Mouse (Mus musculus): Measurements from ENCODE around the gene Cnpy1. TPM values are rescaled to one million over a fixed set of nuclear protein-coding genes. Genes with fewer than 3 reads are reported as not detected.
A peak's percentile ranks its signal among the peaks of the same experiment; 100 is the strongest.

Cnpy1 gene
- polyA plus RNA-seq, 1 experiment from 2014 or later, result 0.37 TPM

GRCm38 (mm10) chr5:28163926-28164325 lies 81.7 kb downstream of the Cnpy1 start:
- no peaks in the 10 kb centered on the region for H3K36me3 ChIP-seq (ENCODE audit: control insufficient read depth, insufficient read depth, low read length)
- no peak overlapping the region for H3K4me3 ChIP-seq (replicated peaks; ENCODE audit: low read length)
- H3K9me3 ChIP-seq (replicated peaks; ENCODE audit: control insufficient read depth, low read length), result no peaks in the 10 kb centered on the region
- no peak overlapping the region for H3K4me2 ChIP-seq (ENCODE audit: low read depth, low read length)
- ATAC-seq (ENCODE audit: insufficient read depth, low FRiP score), result no peak
- peaks cover 90% of the 10 kb centered on the region for H3K27me3 ChIP-seq (ENCODE audit: control insufficient read depth, insufficient read depth, low read length)
- peaks cover 17% of the 10 kb centered on the region for H3K4me1 ChIP-seq (ENCODE audit: control insufficient read depth, insufficient read depth, low read length)
- no peak overlapping the region for H3K27ac ChIP-seq (ENCODE audit: low read length)
- WGBS, result 7% methylated on average over 1 of the region's 1 CpGs
- H3K9ac ChIP-seq (ENCODE audit: low read length), result no peak overlapping the region

GRCm38 (mm10) chr5:28161938-28162402 lies 83.6 kb downstream of the Cnpy1 start:
- Histone ChIP-seq H3K9me3 (replicated peaks; ENCODE audit: control insufficient read depth, low read length) (no peaks in the 10 kb centered on the region), H3K27ac (ENCODE audit: low read length) (no peak overlapping the region), H3K9ac (ENCODE audit: low read length) (no peak overlapping the region), H3K4me2 (ENCODE audit: low read depth, low read length) (no peak overlapping the region), H3K27me3 (ENCODE audit: control insufficient read depth, insufficient read depth, low read length) (peaks cover 94% of the 10 kb centered on the region), H3K36me3 (ENCODE audit: control insufficient read depth, insufficient read depth, low read length) (no peaks in the 10 kb centered on the region), H3K4me1 (ENCODE audit: control insufficient read depth, insufficient read depth, low read length) (peaks cover 14% of the 10 kb centered on the region), H3K4me3 (replicated peaks; ENCODE audit: low read length) (peak overlapping the region; percentile 3; the same call in 1 of the 2 replicates)
- under 1% methylated on average over 24 of the region's 24 CpGs for WGBS
- no peak for ATAC-seq (ENCODE audit: insufficient read depth, low FRiP score)

DNA sequence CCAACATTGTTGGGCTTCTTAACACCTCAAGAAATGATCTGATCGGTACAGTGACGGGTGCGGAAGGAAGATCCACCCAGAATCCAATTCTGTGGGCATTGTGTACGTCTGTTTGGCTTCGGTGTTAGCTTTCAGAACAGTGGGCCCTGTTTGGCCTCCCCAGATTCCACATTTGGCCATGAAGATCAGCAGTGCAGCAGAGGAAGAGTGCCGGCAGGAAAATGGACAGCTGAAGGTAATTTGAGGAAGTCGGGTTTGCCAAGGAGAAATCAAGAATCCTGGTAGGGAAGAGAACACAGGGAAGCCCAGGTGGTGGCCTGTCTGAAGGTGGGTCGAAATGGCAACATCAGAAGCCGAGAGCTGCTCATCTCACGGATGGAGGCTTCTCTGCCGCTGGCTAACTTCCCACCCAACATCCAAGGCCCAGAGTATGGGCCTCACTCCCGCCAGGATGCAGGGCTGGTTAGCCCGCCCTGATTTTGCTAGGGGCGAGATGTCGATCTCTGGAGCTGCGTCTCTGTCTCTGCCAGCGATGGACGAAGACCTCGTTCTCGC lies 84.1 kb downstream of the Cnpy1 start:
- H3K4me1 ChIP-seq (ENCODE audit: control insufficient read depth, insufficient read depth, low read length), result peaks cover 9% of the 10 kb centered on the region
- 5% methylated on average over 20 of the region's 20 CpGs for WGBS
- H3K36me3 ChIP-seq (ENCODE audit: control insufficient read depth, insufficient read depth, low read length), result no peaks in the 10 kb centered on the region
- H3K9me3 ChIP-seq (replicated peaks; ENCODE audit: control insufficient read depth, low read length), result no peaks in the 10 kb centered on the region
- H3K9ac ChIP-seq (ENCODE audit: low read length), result no peak overlapping the region
- no peak for ATAC-seq (ENCODE audit: insufficient read depth, low FRiP score)
- peaks cover 94% of the 10 kb centered on the region for H3K27me3 ChIP-seq (ENCODE audit: control insufficient read depth, insufficient read depth, low read length)
- H3K4me2 ChIP-seq (ENCODE audit: low read depth, low read length), result no peak overlapping the region
- H3K27ac ChIP-seq (ENCODE audit: low read length), result no peak overlapping the region
- H3K4me3 ChIP-seq (replicated peaks; ENCODE audit: low read length), result peak overlapping the region; percentile 3; the same call in 1 of the 2 replicates

GRCm38 (mm10) chr5:28159891-28160470 lies 85.6 kb downstream of the Cnpy1 start:
- Histone ChIP-seq H3K4me2 (ENCODE audit: low read depth, low read length) (no peak overlapping the region), H3K27ac (ENCODE audit: low read length) (no peak overlapping the region), H3K4me3 (replicated peaks; ENCODE audit: low read length) (no peak overlapping the region), H3K36me3 (ENCODE audit: control insufficient read depth, insufficient read depth, low read length) (no peaks in the 10 kb centered on the region), H3K4me1 (ENCODE audit: control insufficient read depth, insufficient read depth, low read length) (no peaks in the 10 kb centered on the region), H3K9me3 (replicated peaks; ENCODE audit: control insufficient read depth, low read length) (no peaks in the 10 kb centered on the region), H3K27me3 (ENCODE audit: control insufficient read depth, insufficient read depth, low read length) (peaks cover 92% of the 10 kb centered on the region), H3K9ac (ENCODE audit: low read length) (no peak overlapping the region)
- ATAC-seq (ENCODE audit: insufficient read depth, low FRiP score), result no peak
- 6% methylated on average over 8 of the region's 8 CpGs for WGBS

GRCm38 (mm10) chr5:28159072-28159458 lies 86.5 kb downstream of the Cnpy1 start:
- H3K36me3 ChIP-seq (ENCODE audit: control insufficient read depth, insufficient read depth, low read length), result no peaks in the 10 kb centered on the region
- H3K4me1 ChIP-seq (ENCODE audit: control insufficient read depth, insufficient read depth, low read length), result no peaks in the 10 kb centered on the region
- no peaks in the 10 kb centered on the region for H3K9me3 ChIP-seq (replicated peaks; ENCODE audit: control insufficient read depth, low read length)
- H3K9ac ChIP-seq (ENCODE audit: low read length), result no peak overlapping the region
- WGBS, result 2% methylated on average over 15 of the region's 15 CpGs
- no peak overlapping the region for H3K27ac ChIP-seq (ENCODE audit: low read length)
- ATAC-seq (ENCODE audit: insufficient read depth, low FRiP score), result no peak
- no peak overlapping the region for H3K4me3 ChIP-seq (replicated peaks; ENCODE audit: low read length)
- peaks cover 88% of the 10 kb centered on the region for H3K27me3 ChIP-seq (ENCODE audit: control insufficient read depth, insufficient read depth, low read length)
- H3K4me2 ChIP-seq (ENCODE audit: low read depth, low read length), result no peak overlapping the region

GRCm38 (mm10) chr5:28158308-28159071 lies 87.1 kb downstream of the Cnpy1 start:
- Histone ChIP-seq H3K9me3 (replicated peaks; ENCODE audit: control insufficient read depth, low read length) (no peaks in the 10 kb centered on the region), H3K27me3 (ENCODE audit: control insufficient read depth, insufficient read depth, low read length) (peaks cover 86% of the 10 kb centered on the region), H3K4me3 (replicated peaks; ENCODE audit: low read length) (no peak overlapping the region), H3K36me3 (ENCODE audit: control insufficient read depth, insufficient read depth, low read length) (no peaks in the 10 kb centered on the region), H3K27ac (ENCODE audit: low read length) (no peak overlapping the region), H3K4me2 (ENCODE audit: low read depth, low read length) (no peak overlapping the region), H3K4me1 (ENCODE audit: control insufficient read depth, insufficient read depth, low read length) (no peaks in the 10 kb centered on the region), H3K9ac (ENCODE audit: low read length) (no peak overlapping the region)
- no peak for ATAC-seq (ENCODE audit: insufficient read depth, low FRiP score)
- WGBS, result 1% methylated on average over 31 of the region's 31 CpGs

GRCm38 (mm10) chr5:28157781-28158180 lies 87.8 kb downstream of the Cnpy1 start:
- no peak for ATAC-seq (ENCODE audit: insufficient read depth, low FRiP score)
- Histone ChIP-seq H3K4me2 (ENCODE audit: low read depth, low read length) (no peak overlapping the region), H3K27me3 (ENCODE audit: control insufficient read depth, insufficient read depth, low read length) (peaks cover 84% of the 10 kb centered on the region), H3K4me3 (replicated peaks; ENCODE audit: low read length) (no peak overlapping the region), H3K9ac (ENCODE audit: low read length) (no peak overlapping the region), H3K9me3 (replicated peaks; ENCODE audit: control insufficient read depth, low read length) (no peaks in the 10 kb centered on the region), H3K4me1 (ENCODE audit: control insufficient read depth, insufficient read depth, low read length) (no peaks in the 10 kb centered on the region), H3K27ac (ENCODE audit: low read length) (no peak overlapping the region), H3K36me3 (ENCODE audit: control insufficient read depth, insufficient read depth, low read length) (no peaks in the 10 kb centered on the region)
- WGBS, result 2% methylated on average over 17 of the region's 17 CpGs

DNA sequence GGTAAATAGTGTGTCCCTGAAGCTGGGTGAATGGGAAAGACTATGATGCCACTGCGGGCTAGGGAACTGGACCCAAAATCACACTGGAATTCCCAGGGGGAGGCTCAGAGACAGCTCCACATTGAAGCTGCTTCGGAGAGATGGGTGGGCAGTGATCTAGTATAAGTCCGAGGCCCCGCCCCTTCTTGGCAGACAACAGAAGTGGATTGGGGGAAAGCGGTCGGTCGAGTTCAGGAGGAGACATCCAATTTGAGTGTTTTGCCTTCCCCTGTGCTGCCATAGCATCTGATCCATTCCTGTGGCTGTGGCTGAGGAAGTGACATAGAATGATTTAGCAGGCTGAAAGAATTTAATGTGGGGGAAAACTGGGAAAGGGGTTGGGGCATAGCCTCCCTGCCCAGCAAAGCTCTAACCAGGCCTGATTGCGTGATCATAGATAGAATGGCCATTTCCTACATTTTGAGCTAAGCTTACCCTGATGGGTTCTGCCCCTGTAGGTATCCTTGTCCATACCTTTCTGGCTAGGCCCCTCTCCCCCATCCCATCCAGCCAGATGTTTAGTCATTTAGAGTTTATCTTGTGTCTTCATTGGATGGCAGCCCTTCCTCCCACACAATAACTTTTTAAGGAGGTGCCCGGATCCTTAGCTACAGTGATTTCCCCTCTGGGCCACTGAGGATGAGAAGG lies 88.4 kb downstream of the Cnpy1 start:
- Histone ChIP-seq H3K9ac (ENCODE audit: low read length) (no peak overlapping the region), H3K4me3 (replicated peaks; ENCODE audit: low read length) (no peak overlapping the region), H3K4me1 (ENCODE audit: control insufficient read depth, insufficient read depth, low read length) (no peaks in the 10 kb centered on the region), H3K27me3 (ENCODE audit: control insufficient read depth, insufficient read depth, low read length) (peaks cover 85% of the 10 kb centered on the region), H3K27ac (ENCODE audit: low read length) (no peak overlapping the region), H3K4me2 (ENCODE audit: low read depth, low read length) (no peak overlapping the region), H3K9me3 (replicated peaks; ENCODE audit: control insufficient read depth, low read length) (no peaks in the 10 kb centered on the region), H3K36me3 (ENCODE audit: control insufficient read depth, insufficient read depth, low read length) (no peaks in the 10 kb centered on the region)
- no peak for ATAC-seq (ENCODE audit: insufficient read depth, low FRiP score)
- WGBS, result 5% methylated on average over 9 of the region's 9 CpGs
